Mouse (Mus musculus): ENCODE measurements at regions not wholly inside any gene's neighbourhood (a gene's known extent, or its start where the extent isn't known, plus 50 kb on each side); places are given as distances from the start of the nearest gene placed in this dataset.
A peak's percentile ranks its signal among the peaks of the same experiment; 100 is the strongest.

DNA sequence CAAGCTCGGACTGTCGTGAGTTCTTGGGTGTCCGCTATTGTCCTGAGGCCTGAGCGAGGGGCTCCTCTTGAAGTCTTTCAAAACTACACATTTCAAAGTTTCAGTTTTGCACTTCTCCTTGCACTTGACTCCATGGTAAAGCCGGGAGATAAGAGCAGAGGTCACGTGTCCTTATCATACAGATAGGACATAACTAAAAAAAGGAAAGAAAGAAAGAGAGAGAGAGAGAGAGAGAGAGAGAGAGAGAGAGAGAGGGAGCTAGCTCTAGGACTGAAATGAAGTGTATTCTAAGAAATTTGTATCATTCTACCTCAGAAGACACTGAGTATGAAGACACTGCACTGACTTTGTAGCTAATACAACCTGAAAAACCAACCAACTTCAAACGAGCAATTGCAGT is 114.8 kb upstream of the Spred2 start:
- H3K27me3 ChIP-seq (ENCODE audit: control insufficient read depth, insufficient read depth, low read length, poor library complexity, severe bottlenecking) = 0 out of 2 replicates have a peak, but pooled peaks cover 2% of the 10 kb centered on the region
- no peak overlapping the region for H3K9ac ChIP-seq (ENCODE audit: low read depth, poor library complexity, severe bottlenecking)
- H3K27ac ChIP-seq (ENCODE audit: insufficient read depth, low read length) = no peak overlapping the region
- H3K4me1 ChIP-seq (ENCODE audit: control insufficient read depth, insufficient read depth, low read length) = peaks cover 4% of the 10 kb centered on the region
- H3K9me3 ChIP-seq (replicated peaks; ENCODE audit: control insufficient read depth, insufficient read depth, low read length, poor library complexity, severe bottlenecking) = peaks cover 4% of the 10 kb centered on the region
- TF ChIP-seq POLR2A (IDR thresholded peaks at IDR 0.05; ENCODE audit: insufficient read depth, low read length) (no peak), CTCF (IDR thresholded peaks at IDR 0.05; ENCODE audit: low read depth, low read length) (no peak), EP300 (IDR thresholded peaks at IDR 0.05; ENCODE audit: insufficient read depth, low read depth, low read length) (no peak)
- no peaks in the 10 kb centered on the region for H3K36me3 ChIP-seq (ENCODE audit: control insufficient read depth, insufficient read depth, low read length, poor library complexity, severe bottlenecking)
- no peak overlapping the region for H3K4me3 ChIP-seq (ENCODE audit: low read depth, low read length)

DNA sequence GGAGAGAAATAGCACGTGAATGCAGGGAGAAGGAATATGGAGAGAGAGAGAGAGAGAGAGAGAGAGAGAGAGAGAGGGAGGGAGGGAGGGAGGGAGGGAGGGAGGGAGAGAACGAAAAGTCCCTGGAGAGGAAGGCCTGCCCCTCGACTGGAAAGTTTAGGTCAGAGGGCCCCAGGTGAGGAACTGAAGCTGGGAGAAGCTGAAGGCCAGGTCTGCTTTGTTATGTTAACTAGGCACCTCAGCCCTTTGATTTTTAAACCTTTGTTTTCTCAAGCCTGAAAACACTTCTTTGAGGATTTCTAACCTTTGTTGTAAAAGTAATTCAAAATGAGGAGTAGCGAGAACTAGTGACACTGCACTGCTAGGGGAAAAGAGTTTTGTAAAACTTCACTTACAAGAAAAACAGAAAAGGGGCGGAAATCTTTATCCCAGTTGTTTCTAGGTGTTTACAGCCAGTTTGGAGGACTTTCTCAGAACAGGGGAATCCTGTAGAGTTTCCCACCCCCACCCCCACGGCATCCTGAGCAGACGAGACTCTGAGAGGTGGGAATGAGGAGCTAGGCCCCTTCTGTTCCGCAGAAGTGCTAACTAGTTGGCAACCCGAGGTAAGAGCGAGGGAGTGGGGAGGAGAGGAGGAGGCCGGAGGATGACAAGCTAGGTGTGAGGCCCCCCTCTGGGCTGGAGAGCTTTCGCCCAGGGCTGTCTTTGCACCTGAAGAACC is 112.7 kb upstream of the Spred2 start:
- no peaks in the 10 kb centered on the region for H3K36me3 ChIP-seq (ENCODE audit: control insufficient read depth, insufficient read depth, low read length, poor library complexity, severe bottlenecking)
- peaks cover 4% of the 10 kb centered on the region for H3K4me1 ChIP-seq (ENCODE audit: control insufficient read depth, insufficient read depth, low read length)
- H3K4me3 ChIP-seq (ENCODE audit: low read depth, low read length) = peak overlapping the region; percentile 6
- H3K9me3 ChIP-seq (replicated peaks; ENCODE audit: control insufficient read depth, insufficient read depth, low read length, poor library complexity, severe bottlenecking) = peaks cover 4% of the 10 kb centered on the region
- H3K27me3 ChIP-seq (ENCODE audit: control insufficient read depth, insufficient read depth, low read length, poor library complexity, severe bottlenecking) = 0 out of 2 replicates have a peak, but pooled peaks cover 2% of the 10 kb centered on the region
- TF ChIP-seq POLR2A (IDR thresholded peaks at IDR 0.05; ENCODE audit: insufficient read depth, low read length) (no peak), EP300 (IDR thresholded peaks at IDR 0.05; ENCODE audit: insufficient read depth, low read depth, low read length) (peak; percentile 75; the same call in 1 of the 2 replicates)
- peak overlapping the region; percentile 70 for H3K27ac ChIP-seq (ENCODE audit: insufficient read depth, low read length)
- H3K9ac ChIP-seq (ENCODE audit: low read depth, poor library complexity, severe bottlenecking) = no peak overlapping the region

DNA sequence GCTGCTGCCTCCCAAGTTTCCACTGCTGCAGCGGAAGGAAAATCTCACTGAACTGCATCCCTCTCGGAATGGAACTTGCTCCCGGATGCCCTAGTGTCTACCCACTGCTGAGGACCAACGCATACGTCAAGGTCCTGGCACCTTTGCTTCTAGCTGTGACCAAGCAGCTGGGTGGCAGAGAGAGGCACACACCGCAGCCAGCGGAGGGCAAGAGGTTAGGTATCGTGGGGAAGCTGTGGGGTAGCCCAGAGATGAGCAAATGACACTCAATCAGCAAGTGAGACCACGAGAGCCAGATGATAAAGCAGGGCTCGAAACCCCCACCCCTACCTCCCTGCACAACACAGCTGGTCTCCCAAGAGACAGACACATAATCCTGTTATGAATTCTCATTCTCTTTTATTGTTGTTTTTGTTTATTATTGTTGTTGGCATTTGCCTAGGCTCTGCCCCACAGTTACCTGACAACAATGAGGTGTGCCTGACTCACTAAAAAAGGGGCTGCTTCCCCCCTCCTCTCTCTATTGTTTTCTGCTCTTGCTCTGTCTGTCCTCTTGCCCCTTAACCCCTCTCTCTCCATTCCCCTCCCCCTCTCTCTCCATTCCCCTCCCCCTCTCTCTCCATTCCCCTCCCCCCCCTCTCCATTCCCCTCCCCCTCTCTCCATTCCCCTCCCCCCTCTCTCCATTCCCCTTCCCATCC is 112.0 kb upstream of the Spred2 start:
- TF ChIP-seq EP300 (IDR thresholded peaks at IDR 0.05; ENCODE audit: insufficient read depth, low read depth, low read length) (no peak), CTCF (IDR thresholded peaks at IDR 0.05; ENCODE audit: low read depth, low read length) (no peak), POLR2A (IDR thresholded peaks at IDR 0.05; ENCODE audit: insufficient read depth, low read length) (no peak)
- Histone ChIP-seq H3K4me1 (ENCODE audit: control insufficient read depth, insufficient read depth, low read length) (peaks cover 4% of the 10 kb centered on the region), H3K27ac (ENCODE audit: insufficient read depth, low read length) (peak overlapping the region; percentile 70), H3K9ac (ENCODE audit: low read depth, poor library complexity, severe bottlenecking) (no peak overlapping the region), H3K36me3 (ENCODE audit: control insufficient read depth, insufficient read depth, low read length, poor library complexity, severe bottlenecking) (no peaks in the 10 kb centered on the region), H3K27me3 (ENCODE audit: control insufficient read depth, insufficient read depth, low read length, poor library complexity, severe bottlenecking) (0 out of 2 replicates have a peak, but pooled peaks cover 2% of the 10 kb centered on the region), H3K9me3 (replicated peaks; ENCODE audit: control insufficient read depth, insufficient read depth, low read length, poor library complexity, severe bottlenecking) (peaks cover 4% of the 10 kb centered on the region), H3K4me3 (ENCODE audit: low read depth, low read length) (peak overlapping the region; percentile 6)

- Histone ChIP-seq H3K4me1 (ENCODE audit: control insufficient read depth, insufficient read depth, low read length) (peaks cover 4% of the 10 kb centered on the region), H3K27ac (ENCODE audit: insufficient read depth, low read length) (no peak overlapping the region), H3K36me3 (ENCODE audit: control insufficient read depth, insufficient read depth, low read length, poor library complexity, severe bottlenecking) (no peaks in the 10 kb centered on the region), H3K27me3 (ENCODE audit: control insufficient read depth, insufficient read depth, low read length, poor library complexity, severe bottlenecking) (0 out of 2 replicates have a peak, but pooled peaks cover 2% of the 10 kb centered on the region), H3K4me3 (ENCODE audit: low read depth, low read length) (no peak overlapping the region), H3K9me3 (replicated peaks; ENCODE audit: control insufficient read depth, insufficient read depth, low read length, poor library complexity, severe bottlenecking) (peaks cover 4% of the 10 kb centered on the region), H3K9ac (ENCODE audit: low read depth, poor library complexity, severe bottlenecking) (no peak overlapping the region)
- no peak for TF ChIP-seq EP300 (IDR thresholded peaks at IDR 0.05; ENCODE audit: insufficient read depth, low read depth, low read length)
- TF ChIP-seq CTCF (IDR thresholded peaks at IDR 0.05; ENCODE audit: low read depth, low read length) = no peak
- no peak for TF ChIP-seq POLR2A (IDR thresholded peaks at IDR 0.05; ENCODE audit: insufficient read depth, low read length)
Measured at GRCm38 (mm10) chr11:19813549-19813948, 110.6 kb upstream of the Spred2 start.

DNA sequence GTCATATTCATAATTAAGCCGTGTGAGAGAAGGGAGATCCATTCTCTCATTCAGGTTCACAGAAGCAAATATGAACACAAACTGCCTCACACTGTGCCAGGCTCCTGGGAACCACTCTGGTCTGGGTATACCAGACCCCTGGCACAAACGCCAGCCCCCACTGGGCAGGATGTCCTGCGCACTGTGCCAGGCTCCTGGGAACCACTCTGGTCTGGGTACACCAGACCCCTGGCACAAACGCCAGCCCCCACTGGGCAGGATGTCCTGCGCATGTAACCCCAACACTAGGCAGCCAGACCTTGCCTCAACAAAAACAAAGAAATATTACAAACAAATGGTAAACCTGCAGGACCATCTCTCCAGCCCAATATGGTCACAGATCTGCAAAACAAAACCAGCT is 101.2 kb upstream of the Spred2 start:
- Histone ChIP-seq H3K27me3 (ENCODE audit: control insufficient read depth, insufficient read depth, low read length, poor library complexity, severe bottlenecking) (no peaks in the 10 kb centered on the region), H3K36me3 (ENCODE audit: control insufficient read depth, insufficient read depth, low read length, poor library complexity, severe bottlenecking) (no peaks in the 10 kb centered on the region), H3K9ac (ENCODE audit: low read depth, poor library complexity, severe bottlenecking) (no peak overlapping the region), H3K4me3 (ENCODE audit: low read depth, low read length) (no peak overlapping the region), H3K4me1 (ENCODE audit: control insufficient read depth, insufficient read depth, low read length) (peaks cover 11% of the 10 kb centered on the region), H3K9me3 (replicated peaks; ENCODE audit: control insufficient read depth, insufficient read depth, low read length, poor library complexity, severe bottlenecking) (no peaks in the 10 kb centered on the region), H3K27ac (ENCODE audit: insufficient read depth, low read length) (no peak overlapping the region)
- no peak for TF ChIP-seq CTCF (IDR thresholded peaks at IDR 0.05; ENCODE audit: low read depth, low read length)
- no peak for TF ChIP-seq EP300 (IDR thresholded peaks at IDR 0.05; ENCODE audit: insufficient read depth, low read depth, low read length)
- TF ChIP-seq POLR2A (IDR thresholded peaks at IDR 0.05; ENCODE audit: insufficient read depth, low read length) = no peak

GRCm38 (mm10) chr11:19823461-19823895 is 100.7 kb upstream of the Spred2 start:
- Histone ChIP-seq H3K9ac (ENCODE audit: low read depth, poor library complexity, severe bottlenecking) (no peak overlapping the region), H3K9me3 (replicated peaks; ENCODE audit: control insufficient read depth, insufficient read depth, low read length, poor library complexity, severe bottlenecking) (no peaks in the 10 kb centered on the region), H3K4me3 (ENCODE audit: low read depth, low read length) (no peak overlapping the region), H3K27ac (ENCODE audit: insufficient read depth, low read length) (no peak overlapping the region), H3K27me3 (ENCODE audit: control insufficient read depth, insufficient read depth, low read length, poor library complexity, severe bottlenecking) (no peaks in the 10 kb centered on the region), H3K36me3 (ENCODE audit: control insufficient read depth, insufficient read depth, low read length, poor library complexity, severe bottlenecking) (no peaks in the 10 kb centered on the region), H3K4me1 (ENCODE audit: control insufficient read depth, insufficient read depth, low read length) (peaks cover 15% of the 10 kb centered on the region)
- TF ChIP-seq CTCF (IDR thresholded peaks at IDR 0.05; ENCODE audit: low read depth, low read length) = peak; percentile 31
- TF ChIP-seq EP300 (IDR thresholded peaks at IDR 0.05; ENCODE audit: insufficient read depth, low read depth, low read length) = no peak
